Mouse (Mus musculus) G1E (cell line): ENCODE measurements around the gene Poldip3. TPM values are rescaled to one million over a fixed set of nuclear protein-coding genes. Genes with fewer than 3 reads are reported as not detected.
A peak's percentile ranks its signal among the peaks of the same experiment; 100 is the strongest.

ENCODE experiments used
- ATAC-seq: 2 replicates; pipeline ENCODE4 v1.8.0; 2016; ENCODE audit warnings: mild to moderate bottlenecking; ENCODE audit not compliant: insufficient number of reproducible peaks, poor library complexity, low FRiP score, severe bottlenecking; ENCODE audit errors: extremely low read depth
- DNase-seq: peaks from one replicate; pipeline ENCODE4 v3.0.0; 2012; ENCODE audit warnings: low spot score
- H3K27me3 ChIP-seq: 2 replicates; pipeline ENCODE4 v1.6.1; 2012; ENCODE audit warnings: mild to moderate bottlenecking, low read length, inconsistent platforms; ENCODE audit not compliant: insufficient read depth
- H3K36me3 ChIP-seq: replicated peaks from 2 replicates; pipeline ENCODE3; 2012; ENCODE audit warnings: mild to moderate bottlenecking, inconsistent platforms
- H3K4me1 ChIP-seq: 2 replicates; pipeline ENCODE4 v1.6.1; 2012; ENCODE audit warnings: low read depth, low read length, inconsistent platforms, mixed read lengths; ENCODE audit not compliant: insufficient read depth
- H3K4me3 ChIP-seq: 2 replicates; pipeline ENCODE4 v1.5.1; 2012; ENCODE audit warnings: low read depth, mild to moderate bottlenecking, inconsistent platforms, low read length, moderate library complexity, mixed read lengths
- H3K9me3 ChIP-seq: replicated peaks from 2 replicates; pipeline ENCODE4 v1.6.1; 2012; ENCODE audit warnings: inconsistent platforms
- CTCF ChIP-seq: IDR thresholded peaks from 2 replicates; pipeline ENCODE4 v1.5.1; 2012; ENCODE audit warnings: low read depth, low read length, inconsistent platforms, mixed read lengths
- GATA1 ChIP-seq: IDR thresholded peaks from 2 replicates; pipeline ENCODE4 v1.6.1; 2012; ENCODE audit warnings: borderline replicate concordance, low read length, inconsistent platforms, mixed read lengths
- GATA2 ChIP-seq: IDR thresholded peaks from 2 replicates; pipeline ENCODE4 v1.6.1; 2012; ENCODE audit warnings: low read depth, low read length, inconsistent platforms, borderline replicate concordance
- POLR2AphosphoS5 ChIP-seq: IDR thresholded peaks from 2 replicates; pipeline ENCODE4 v1.6.1; 2012; ENCODE audit warnings: low read depth, low read length, inconsistent platforms; ENCODE audit not compliant: insufficient replicate concordance
- TAL1 ChIP-seq: conservative IDR thresholded peaks from 2 replicates; pipeline ENCODE4 v1.6.1; 2012; ENCODE audit warnings: low read depth, low read length, inconsistent platforms, mixed read lengths
- polyA plus RNA-seq: library from polyadenylated mRNA; stranded (reverse); fragments of >175 nt; gene quantifications from 2 replicates; pipeline ENCODE4 v1.2.3, GENCODE M21; 2012
- total RNA-seq, 2 experiments: library from RNA; stranded (forward) in 1 of 2; stranded (reverse) in 1 of 2; fragments of 200-1000 nt in 1 of 2; fragments of >200 nt in 1 of 2; fragmentation: Nextera tagmentation in 1 of 2; gene quantifications; 2 replicates each; pipeline ENCODE4 v1.2.3; 2014 to 2017

The Poldip3 gene
- total and polyA plus RNA-seq, 3 experiments, result 99.3 to 237 (median 120) TPM

DNA sequence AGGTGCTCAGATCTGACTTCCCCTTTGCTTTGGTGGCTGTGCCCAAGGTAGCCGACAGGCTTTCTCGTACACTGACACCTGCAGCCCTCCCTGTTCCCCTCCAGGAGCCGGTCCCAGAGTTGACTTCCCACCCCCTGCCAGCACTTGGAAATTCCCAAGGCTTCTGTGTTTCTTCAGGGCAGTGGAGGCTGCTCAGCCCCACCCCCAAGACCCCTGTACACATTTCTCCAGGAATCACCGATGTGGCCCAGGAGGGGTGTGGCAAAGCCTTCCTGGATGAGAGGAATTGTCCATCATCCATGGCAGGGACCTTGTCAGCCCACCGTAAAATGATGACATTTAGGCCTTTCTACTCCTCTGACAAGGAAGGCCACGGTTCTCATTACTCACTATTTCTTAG is 37.9 kb downstream of the Poldip3 start:
- TF ChIP-seq POLR2AphosphoS5 (no peak), GATA2 (no peak), GATA1 (no peak), CTCF (no peak), TAL1 (no peak)
- Histone ChIP-seq H3K4me3 (no peak overlapping the region), H3K36me3 (peaks cover 70% of the 10 kb centered on the region), H3K4me1 (peaks cover 4% of the 10 kb centered on the region), H3K9me3 (no peaks in the 10 kb centered on the region), H3K27me3 (no peaks in the 10 kb centered on the region)
- DNase-seq, result no peak
- no peak for ATAC-seq

DNA sequence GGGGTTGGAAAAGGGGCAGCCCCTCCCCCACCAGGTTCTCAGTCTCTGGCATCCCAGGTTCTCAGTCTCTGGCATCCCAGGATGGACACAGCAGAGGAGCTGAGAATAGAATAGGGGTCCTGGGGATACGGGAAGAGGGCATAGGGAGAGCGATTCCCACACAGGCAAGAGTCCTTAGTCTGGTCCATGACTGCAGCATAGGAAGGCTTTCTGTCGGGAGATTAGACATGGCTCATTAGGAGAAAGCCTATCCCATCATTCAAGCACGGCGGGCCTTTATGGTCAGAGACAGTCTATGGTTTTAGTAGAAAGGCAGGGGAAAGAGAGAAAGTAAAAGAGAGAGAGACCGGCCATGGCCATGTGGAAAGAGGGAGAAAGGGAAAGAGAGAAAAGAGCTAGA is 41.4 kb downstream of the Poldip3 start:
- no peak for TF ChIP-seq GATA2
- TF ChIP-seq TAL1, result no peak
- TF ChIP-seq GATA1, result no peak
- no peak for TF ChIP-seq POLR2AphosphoS5
- TF ChIP-seq CTCF, result no peak
- DNase-seq, result no peak
- Histone ChIP-seq H3K4me1 (no peaks in the 10 kb centered on the region; the same call in 1 of the 2 replicates), H3K36me3 (peaks cover 75% of the 10 kb centered on the region), H3K9me3 (no peaks in the 10 kb centered on the region), H3K4me3 (no peak overlapping the region), H3K27me3 (no peaks in the 10 kb centered on the region)
- no peak for ATAC-seq

DNA sequence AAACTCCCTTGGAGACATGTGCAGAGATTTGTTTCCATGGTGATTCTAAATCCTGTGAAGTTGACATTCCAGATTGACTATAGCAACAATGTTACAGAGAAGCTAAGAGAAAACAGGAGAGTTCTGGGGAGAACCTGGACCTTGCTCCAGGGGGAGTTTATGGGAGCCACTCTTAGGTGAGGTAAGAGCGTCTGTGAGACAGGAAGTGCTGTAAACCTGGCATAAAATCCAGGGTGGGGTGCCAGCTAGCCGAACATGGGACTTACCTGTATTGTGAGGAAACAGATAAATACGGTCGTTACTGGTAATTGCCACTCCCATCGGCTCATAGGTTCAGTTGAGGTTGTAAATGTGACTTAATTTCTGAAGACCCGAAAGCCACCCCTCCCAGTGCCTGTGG is 42.8 kb downstream of the Poldip3 start:
- ATAC-seq (no peak), DNase-seq (no peak)
- Histone ChIP-seq H3K4me3 (no peak overlapping the region), H3K36me3 (peaks cover 86% of the 10 kb centered on the region), H3K27me3 (no peaks in the 10 kb centered on the region), H3K9me3 (no peaks in the 10 kb centered on the region), H3K4me1 (peaks cover 3% of the 10 kb centered on the region)
- no peak for TF ChIP-seq GATA2

DNA sequence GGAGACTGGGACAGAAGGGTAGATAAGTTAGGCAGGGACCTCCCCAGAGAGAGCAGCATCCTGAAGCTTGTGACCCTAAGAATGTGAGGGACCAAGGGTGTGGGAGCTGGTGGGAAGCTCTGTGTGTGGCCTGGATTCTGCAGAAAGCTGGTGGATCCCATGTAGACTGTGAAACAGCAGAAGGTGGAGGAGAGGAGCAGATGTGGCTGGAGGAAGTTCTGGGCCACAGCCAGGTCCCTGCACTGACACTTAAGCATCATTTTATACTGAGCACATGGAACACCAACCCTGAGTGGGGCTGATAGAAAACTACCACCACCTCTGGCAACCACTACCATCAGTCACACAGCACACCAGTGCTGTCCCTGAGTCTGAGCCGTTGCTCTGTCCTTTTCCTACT is 46.1 kb downstream of the Poldip3 start:
- ATAC-seq (no peak), DNase-seq (no peak)
- Histone ChIP-seq H3K36me3 (peaks cover 64% of the 10 kb centered on the region), H3K27me3 (0 out of 2 replicates have a peak, but pooled peaks cover under 1% of the 10 kb centered on the region), H3K4me3 (no peak overlapping the region), H3K4me1 (peaks cover 21% of the 10 kb centered on the region), H3K9me3 (no peaks in the 10 kb centered on the region)
- no peak for TF ChIP-seq CTCF
- no peak for TF ChIP-seq GATA2
- TF ChIP-seq GATA1, result no peak
- no peak for TF ChIP-seq TAL1
- TF ChIP-seq POLR2AphosphoS5, result no peak

DNA sequence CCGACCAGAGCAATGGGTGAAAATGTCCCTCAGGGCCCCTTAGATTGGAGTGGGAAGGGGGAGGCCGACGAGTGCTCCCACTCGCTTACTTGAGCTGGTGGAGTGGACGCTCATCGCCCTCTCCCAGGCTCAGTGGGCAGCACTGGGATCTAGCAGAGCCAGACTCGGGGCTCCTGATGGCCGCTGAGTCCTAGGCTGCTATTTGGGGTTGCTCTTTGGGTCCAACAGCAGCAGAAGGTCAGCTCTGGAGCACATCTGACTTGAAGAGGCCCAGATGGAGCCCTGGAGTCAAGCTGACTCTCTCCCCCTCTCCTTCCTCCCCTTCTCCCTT is 48.9 kb downstream of the Poldip3 start:
- Histone ChIP-seq H3K4me1 (peaks cover 23% of the 10 kb centered on the region), H3K4me3 (peak overlapping the region; percentile 84), H3K36me3 (peaks cover 39% of the 10 kb centered on the region), H3K27me3 (0 out of 2 replicates have a peak, but pooled peaks cover 3% of the 10 kb centered on the region), H3K9me3 (no peaks in the 10 kb centered on the region)
- TF ChIP-seq GATA1, result no peak
- no peak for TF ChIP-seq CTCF
- TF ChIP-seq POLR2AphosphoS5, result no peak
- TF ChIP-seq TAL1, result no peak
- TF ChIP-seq GATA2, result no peak
- ATAC-seq (no peak), DNase-seq (no peak)

DNA sequence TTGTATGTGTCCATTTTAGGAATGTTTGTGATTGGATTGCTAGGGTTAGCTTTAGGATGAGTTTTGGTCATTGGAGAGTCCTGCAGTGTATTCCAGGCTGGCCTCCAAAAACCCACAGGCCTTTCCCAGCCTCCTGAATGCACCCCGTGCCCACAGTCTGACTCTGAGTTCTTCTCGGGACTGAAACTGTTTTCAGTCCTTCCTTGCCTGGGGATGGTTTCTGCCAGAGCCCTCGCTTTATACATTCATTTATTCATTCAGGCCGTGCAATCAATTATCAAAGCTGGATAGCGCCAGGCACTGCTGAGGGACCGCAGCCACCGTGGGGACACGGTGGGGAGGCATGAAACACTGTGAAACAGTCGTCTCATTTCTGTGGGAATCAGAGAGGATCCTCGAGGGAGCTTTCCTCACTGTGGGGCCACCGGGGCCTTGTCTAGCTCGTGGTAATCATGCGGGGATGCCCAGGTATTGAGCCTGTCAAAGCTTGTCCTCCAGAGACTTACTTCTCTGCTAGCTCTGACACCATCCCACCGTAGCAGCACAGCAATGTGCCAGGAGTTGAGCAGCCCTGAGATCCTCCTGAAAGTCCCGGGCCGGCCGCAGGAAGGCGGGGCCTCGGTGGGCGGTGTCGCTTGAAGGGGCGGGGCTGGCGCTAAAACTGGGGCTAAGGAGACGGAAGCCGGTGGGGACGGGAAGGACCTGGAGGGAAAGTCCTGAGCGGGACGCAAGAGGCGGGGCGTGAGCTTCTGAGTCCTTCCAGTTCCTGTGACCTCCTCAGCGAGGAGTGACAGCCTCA is 49.5 kb downstream of the Poldip3 start:
- peaks cover 23% of the 10 kb centered on the region for H3K4me1 ChIP-seq
- ATAC-seq (peak; percentile 93), DNase-seq (peak; percentile 93)
- H3K4me3 ChIP-seq, result peak overlapping the region; percentile 84
- peaks cover 3% of the 10 kb centered on the region; the same call in 1 of the 2 replicates for H3K27me3 ChIP-seq
- TF ChIP-seq CTCF (no peak), POLR2AphosphoS5 (no peak), GATA2 (no peak), TAL1 (no peak), GATA1 (no peak)
- H3K36me3 ChIP-seq, result peaks cover 33% of the 10 kb centered on the region
- H3K9me3 ChIP-seq, result no peaks in the 10 kb centered on the region

DNA sequence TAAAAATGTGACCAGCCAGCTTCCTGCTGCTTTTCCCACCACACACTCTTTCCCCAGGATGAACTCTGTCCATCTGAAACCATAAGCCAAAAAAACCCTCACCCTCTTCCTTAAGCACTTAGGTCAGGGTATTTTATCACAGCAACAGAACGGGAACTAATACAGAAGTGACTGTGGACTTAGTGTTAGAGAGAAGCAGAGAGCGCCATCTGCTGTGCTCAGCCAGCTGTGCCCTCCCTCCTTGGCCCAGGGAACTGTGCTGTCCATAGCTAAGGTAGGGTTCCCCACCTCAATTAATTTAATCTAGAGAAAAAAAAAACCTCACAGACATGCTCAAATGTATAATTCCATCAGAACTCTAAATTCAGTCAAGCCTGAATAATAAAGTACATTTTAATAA is 53.2 kb downstream of the Poldip3 start:
- H3K4me3 ChIP-seq, result no peak overlapping the region
- ATAC-seq, result no peak
- peaks cover 17% of the 10 kb centered on the region for H3K4me1 ChIP-seq
- H3K27me3 ChIP-seq, result peaks cover 11% of the 10 kb centered on the region
- no peaks in the 10 kb centered on the region for H3K36me3 ChIP-seq
- no peak for TF ChIP-seq POLR2AphosphoS5
- no peak for TF ChIP-seq GATA2
- no peak for TF ChIP-seq TAL1
- TF ChIP-seq CTCF, result no peak
- no peak for TF ChIP-seq GATA1
- no peak for DNase-seq
- H3K9me3 ChIP-seq, result no peaks in the 10 kb centered on the region
